Mouse (Mus musculus) heart, adult 10 weeks (tissue): ENCODE measurements around the gene Ltc4s. TPM values are rescaled to one million over a fixed set of nuclear protein-coding genes. Genes with fewer than 3 reads are reported as not detected.

ENCODE experiments used
- polyA plus RNA-seq: library from polyadenylated mRNA; stranded (reverse); fragments of 350-450 nt; fragmentation: Illumina TruSeq; extraction: RNeasy Lipid Tissue Mini Kit (QIAGEN cat#74804); gene quantifications from one replicate; pipeline ENCODE4 v1.2.3, GENCODE M21; 2014; ENCODE audit warnings: low read depth, low replicate concordance

Gene Ltc4s
- 4.1 TPM for polyA plus RNA-seq

DNA sequence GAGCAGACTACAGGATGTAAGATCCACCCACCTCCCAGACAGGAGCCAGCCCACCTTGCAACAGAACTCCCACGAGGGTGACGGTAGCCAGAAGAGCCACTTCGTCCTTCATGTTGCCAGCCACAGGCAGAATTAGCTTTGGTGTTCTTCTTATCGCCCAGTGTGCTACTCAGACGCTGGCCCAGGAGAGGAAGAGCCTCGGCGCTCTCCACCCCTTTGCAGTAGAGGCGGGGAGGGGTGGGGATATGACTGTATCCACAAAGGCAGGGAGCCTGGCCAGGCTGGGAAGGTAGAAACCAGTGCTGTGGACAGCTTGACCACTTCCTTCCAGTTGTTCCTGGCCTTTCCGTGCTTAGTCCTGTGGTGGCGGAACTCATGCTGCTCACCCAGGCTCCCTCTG is at the start of gene Ltc4s:
Gene Ltc4s (minus strand): TSS at position 293 of the 400 bp plus-strand sequence.

DNA sequence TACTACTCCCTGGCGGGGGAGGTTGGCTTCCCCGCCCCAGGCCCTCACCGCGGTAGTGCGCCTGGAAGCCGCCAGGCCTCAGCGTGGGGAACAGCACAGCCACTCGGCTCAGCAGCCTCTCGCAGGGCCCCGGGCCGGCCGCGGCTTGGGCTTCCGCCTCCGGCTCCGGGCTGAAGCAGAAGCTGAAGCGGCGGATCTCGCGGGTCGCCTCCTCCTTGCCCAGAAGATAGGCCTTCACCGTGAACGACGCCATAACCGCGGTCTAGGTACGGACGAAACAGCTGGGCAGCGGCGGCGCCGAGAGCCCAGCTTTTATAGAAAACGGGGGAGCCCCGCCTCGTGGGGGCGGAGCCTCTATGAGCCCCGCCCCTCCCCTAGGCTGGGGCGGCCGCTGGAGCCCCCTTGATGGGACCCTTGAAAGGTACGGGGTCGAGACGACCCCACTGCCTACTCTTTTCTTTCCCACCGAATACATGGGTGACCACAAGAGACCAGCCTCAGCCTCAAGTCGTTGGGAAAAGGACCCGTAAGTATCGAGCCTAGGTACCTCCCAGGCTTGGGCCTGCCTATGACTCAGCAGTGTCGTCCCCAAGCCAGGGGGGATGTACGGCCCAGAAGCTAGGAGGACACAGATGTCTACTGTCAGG is 27.8 kb downstream of the Ltc4s start, which contains the start of the genes Sqstm1 and Mgat4b:
Gene Sqstm1 (minus strand): TSS at position 323 of the 647 bp plus-strand sequence.
Gene Mgat4b (plus strand): TSS at position 386 of the 647 bp plus-strand sequence.

Other genes with a start within 250 kb of the Ltc4s start
- gene Rnf130, start 213.3 kb downstream of the Ltc4s start, polyA plus RNA-seq: 48.6 TPM
- 36.0 TPM for gene Tbc1d9b, start 107.2 kb downstream of the Ltc4s start, polyA plus RNA-seq
- gene Mrnip, start 64.2 kb downstream of the Ltc4s start, polyA plus RNA-seq: 2.0 TPM
- 462 TPM for gene Sqstm1, start 27.8 kb downstream of the Ltc4s start, polyA plus RNA-seq
- gene Mgat4b, start 27.7 kb downstream of the Ltc4s start, polyA plus RNA-seq: 57.3 TPM
- 8.0 TPM for gene Maml1, start 53.7 kb upstream of the Ltc4s start, polyA plus RNA-seq
- 193 TPM for gene Canx, start 87.1 kb upstream of the Ltc4s start, polyA plus RNA-seq
- not detected for gene Cby3, start 115.8 kb upstream of the Ltc4s start, polyA plus RNA-seq
- gene Hnrnph1, start 138.4 kb upstream of the Ltc4s start, polyA plus RNA-seq: 247 TPM
- 31.9 TPM for gene Rufy1, start 192.5 kb upstream of the Ltc4s start, polyA plus RNA-seq